Mouse (Mus musculus) embryonic facial prominence, embryonic 10.5 days (tissue): ENCODE measurements around the gene Aldh3b3. TPM values are rescaled to one million over a fixed set of nuclear protein-coding genes. Genes with fewer than 3 reads are reported as not detected.
A peak's percentile ranks its signal among the peaks of the same experiment; 100 is the strongest.

ENCODE experiments used
- DNase-seq: peaks from one replicate; pipeline ENCODE4 v3.0.0-alpha.2; 2017; ENCODE audit warnings: low spot score
- H3K27ac ChIP-seq: fragments of 300-500 bp; sonication (generic); replicated peaks from 2 replicates; pipeline ENCODE4 v1.5.1; 2016; ENCODE audit warnings: mild to moderate bottlenecking
- H3K27me3 ChIP-seq: fragments of 300-500 bp; sonication (generic); replicated peaks from 2 replicates; pipeline ENCODE4 v1.6.1; 2016; ENCODE audit warnings: low read depth, mild to moderate bottlenecking; ENCODE audit not compliant: poor library complexity, severe bottlenecking
- H3K36me3 ChIP-seq: fragments of 300-500 bp; sonication (generic); replicated peaks from 2 replicates; pipeline ENCODE4 v1.6.1; 2016; ENCODE audit warnings: mild to moderate bottlenecking, moderate library complexity
- H3K4me1 ChIP-seq: fragments of 300-500 bp; sonication (generic); 2 replicates; pipeline ENCODE4 v1.6.1; 2016
- H3K4me3 ChIP-seq: fragments of 300-500 bp; sonication (generic); 2 replicates; pipeline ENCODE4 v1.5.1; 2016; ENCODE audit warnings: mild to moderate bottlenecking, moderate library complexity
- H3K9me3 ChIP-seq: fragments of 300-500 bp; sonication (generic); 2 replicates; pipeline ENCODE4 v1.6.1; 2016; ENCODE audit warnings: mild to moderate bottlenecking
- WGBS: fragments of 180-500 bp; shearing (Covaris S2); methylation state at CpG from one replicate; pipeline ENCODE4 v1.1.7; 2016; 5-methylcytosine and 5-hydroxymethylcytosine counted together
- polyA plus RNA-seq: library from polyadenylated mRNA; unstranded; fragments of >200 nt; fragmentation: Nextera tagmentation; extraction: Ambion mirVana; gene quantifications from 2 replicates; pipeline ENCODE4 v1.2.1, GENCODE M21; 2016

Gene Aldh3b3
- polyA plus RNA-seq: not detected in 2 replicates

DNA sequence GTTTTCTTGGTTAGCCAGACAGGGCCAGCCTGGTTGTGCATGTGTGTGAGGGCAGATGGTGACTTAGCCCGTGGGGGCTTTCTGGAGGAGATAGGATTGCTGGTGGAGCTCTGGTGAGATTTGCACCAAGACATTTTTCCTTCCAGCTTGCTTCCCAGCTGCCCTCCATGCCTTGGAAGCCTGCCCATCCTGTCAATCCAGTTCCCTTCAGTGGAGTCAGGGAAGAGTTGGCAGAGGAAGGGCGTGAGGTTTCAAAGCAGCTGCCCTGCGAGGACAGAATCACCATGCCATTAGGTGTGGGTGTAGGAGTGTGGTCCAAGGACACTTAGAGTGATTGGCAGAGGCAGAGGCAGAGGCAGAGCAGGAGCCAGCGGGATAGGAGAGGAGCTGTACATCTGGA lies at the start of gene Aldh3b3:
Gene Aldh3b3 (plus strand): TSS at position 176 of the 400 bp plus-strand sequence.
- Histone ChIP-seq H3K27ac (no peak within 1 kb of the TSS), H3K36me3 (no peaks in the 10 kb centered on the region), H3K27me3 (no peaks in the 10 kb centered on the region), H3K9me3 (no peaks in the 10 kb centered on the region), H3K4me1 (0 out of 2 replicates have a peak, but pooled peaks cover 3% of the 10 kb centered on the region), H3K4me3 (no peak within 1 kb of the TSS)
- 80% methylated on average over 4 of the region's 4 CpGs for WGBS
- no peak for DNase-seq

DNA sequence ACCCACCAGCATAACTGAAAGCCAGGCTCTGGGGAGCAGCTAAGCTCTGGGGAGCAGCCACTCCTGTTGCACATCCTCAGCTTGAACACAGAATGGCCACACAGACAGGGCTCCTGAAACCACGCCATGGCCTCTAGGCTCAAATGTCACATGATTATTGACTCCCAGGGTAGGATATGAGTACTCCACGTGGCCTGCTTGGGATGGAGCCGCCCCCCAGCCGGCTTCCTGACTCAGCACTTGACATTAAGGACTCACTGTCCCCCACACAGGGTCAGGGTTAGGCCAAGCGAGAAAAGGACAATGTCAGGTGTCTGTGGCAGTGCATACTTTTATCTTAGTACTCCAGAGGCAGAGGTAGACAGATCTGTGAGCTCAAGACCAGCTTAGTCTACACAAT lies 48.2 kb upstream of the Aldh3b3 start:
- 76% methylated on average over 5 of the region's 5 CpGs for WGBS
- DNase-seq: no peak
- H3K36me3 ChIP-seq: peaks cover 41% of the 10 kb centered on the region
- no peak overlapping the region for H3K27ac ChIP-seq
- H3K4me1 ChIP-seq: peaks cover 54% of the 10 kb centered on the region
- no peak overlapping the region for H3K4me3 ChIP-seq
- H3K27me3 ChIP-seq: no peaks in the 10 kb centered on the region
- no peaks in the 10 kb centered on the region for H3K9me3 ChIP-seq

DNA sequence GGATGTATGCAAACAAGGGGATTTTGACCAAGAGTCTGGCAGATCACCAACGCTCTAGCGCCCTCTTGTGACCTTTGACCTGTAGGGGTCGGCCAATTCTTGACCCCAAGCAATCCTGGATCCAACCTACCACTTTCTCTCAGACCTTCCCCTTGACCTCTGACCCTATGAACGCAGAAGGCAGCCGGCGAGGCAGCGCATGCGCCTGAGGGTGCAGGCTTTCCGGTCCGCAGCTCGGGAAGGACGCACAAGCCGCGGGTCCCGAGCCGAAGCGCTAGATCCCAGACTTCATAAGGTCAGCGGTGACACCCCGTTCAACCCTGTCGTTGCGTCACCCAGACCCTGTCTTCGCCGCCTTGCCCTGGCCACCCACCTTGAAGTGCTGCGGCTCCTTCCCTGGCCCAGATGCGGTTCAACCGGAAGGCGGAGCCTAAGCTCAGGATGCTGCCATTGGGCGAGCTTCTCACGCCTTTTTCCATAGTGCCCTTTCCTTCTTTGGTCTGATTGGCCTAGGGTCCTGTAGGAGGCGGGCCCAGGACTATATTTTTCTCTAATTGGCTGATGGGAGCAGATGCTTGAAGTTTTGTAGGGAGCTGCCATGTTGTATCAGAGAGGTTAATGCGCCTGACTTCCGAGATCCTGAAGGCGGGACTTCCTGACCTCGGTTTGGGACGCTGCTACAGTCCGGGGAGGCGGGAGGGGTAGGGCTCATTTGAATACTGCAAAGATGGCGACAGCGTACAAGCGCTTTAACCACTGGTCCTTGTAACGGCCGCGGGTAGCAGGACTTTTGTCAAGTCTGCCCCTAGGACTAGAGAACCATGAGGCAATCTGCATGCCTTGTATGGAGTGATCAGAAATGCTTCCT lies 45.9 kb upstream of the Aldh3b3 start, which contains the start of gene Ndufs8:
Gene Ndufs8 (minus strand): TSS at position 438 of the 868 bp plus-strand sequence.
- Histone ChIP-seq H3K36me3 (peaks cover 41% of the 10 kb centered on the region), H3K9me3 (no peaks in the 10 kb centered on the region), H3K4me3 (peak within 1 kb of the TSS; percentile 77), H3K27ac (peak within 1 kb of the TSS; percentile 93), H3K27me3 (no peaks in the 10 kb centered on the region), H3K4me1 (peaks cover 30% of the 10 kb centered on the region)
- peak; percentile 94 for DNase-seq
- WGBS: under 1% methylated on average over 43 of the region's 43 CpGs

DNA sequence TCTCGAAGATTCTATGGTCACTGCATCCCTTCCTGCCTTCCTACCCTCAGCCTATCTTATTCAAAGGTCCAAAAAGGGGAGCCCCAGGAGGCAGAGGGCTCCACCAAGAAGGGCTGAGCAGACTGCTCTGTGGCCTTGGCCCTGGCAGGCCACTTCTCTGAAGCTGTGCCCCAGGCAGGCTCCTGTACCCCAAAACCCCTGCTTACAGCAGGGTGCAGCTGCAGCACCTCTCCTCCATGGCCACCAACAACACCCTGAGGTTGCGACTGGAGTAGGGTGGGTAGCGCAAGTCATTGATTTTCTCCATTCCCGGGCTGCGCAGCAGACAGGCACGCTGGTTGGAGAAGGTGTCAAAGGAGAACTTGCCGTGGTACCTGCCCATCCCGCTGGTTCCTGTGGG lies 44.8 kb upstream of the Aldh3b3 start:
- Histone ChIP-seq H3K4me3 (peak overlapping the region; percentile 77), H3K36me3 (peaks cover 30% of the 10 kb centered on the region), H3K9me3 (no peaks in the 10 kb centered on the region), H3K27me3 (no peaks in the 10 kb centered on the region), H3K27ac (peak overlapping the region; percentile 93), H3K4me1 (peaks cover 28% of the 10 kb centered on the region)
- 88% methylated on average over 8 of the region's 8 CpGs for WGBS
- no peak for DNase-seq

DNA sequence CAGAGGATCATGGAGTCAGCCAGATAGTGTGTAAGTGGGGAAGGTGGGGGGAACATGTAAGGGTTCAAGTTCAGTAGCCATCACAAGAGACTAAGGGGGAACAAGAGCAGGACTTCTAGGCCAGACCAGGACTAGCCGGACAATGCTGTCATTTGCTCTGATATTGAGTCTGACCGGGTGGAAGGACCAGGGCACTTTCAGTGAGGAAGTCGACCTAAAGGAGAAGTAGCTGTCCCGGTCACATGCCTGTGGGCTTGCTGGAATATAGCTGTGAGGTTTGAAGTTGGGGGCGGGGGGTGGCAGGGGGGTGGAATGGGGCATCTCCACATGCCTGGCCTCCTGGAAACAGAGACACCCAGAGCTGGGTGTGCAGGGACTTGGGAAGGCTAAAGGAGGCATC lies 43.9 kb upstream of the Aldh3b3 start:
- Histone ChIP-seq H3K27ac (no peak overlapping the region), H3K9me3 (no peaks in the 10 kb centered on the region), H3K36me3 (peaks cover 21% of the 10 kb centered on the region), H3K27me3 (no peaks in the 10 kb centered on the region), H3K4me3 (peak overlapping the region; percentile 3; the same call in 1 of the 2 replicates), H3K4me1 (peaks cover 33% of the 10 kb centered on the region)
- DNase-seq: no peak
- 86% methylated on average over 5 of the region's 5 CpGs for WGBS

DNA sequence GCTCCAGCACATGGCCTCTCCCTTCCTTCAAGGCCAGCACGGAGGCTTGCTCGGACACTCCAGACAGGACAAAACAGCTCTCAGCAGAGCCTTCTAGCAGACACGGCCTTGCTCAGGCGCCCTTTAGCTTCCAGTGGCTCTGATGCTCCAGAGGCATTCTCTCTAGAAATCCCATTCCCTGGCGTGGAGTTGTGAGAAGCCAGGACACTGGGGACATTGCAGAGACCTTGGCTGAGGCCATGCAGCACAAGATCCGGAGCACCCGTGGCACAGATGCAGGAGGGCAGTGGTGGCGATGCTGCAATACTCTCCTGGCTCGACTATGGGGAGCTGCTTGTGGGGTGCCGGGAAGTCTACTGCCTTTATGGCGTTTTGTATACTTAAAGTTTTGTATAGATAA lies 41.7 kb upstream of the Aldh3b3 start:
- no peak for DNase-seq
- no peaks in the 10 kb centered on the region for H3K27me3 ChIP-seq
- H3K36me3 ChIP-seq: no peaks in the 10 kb centered on the region
- no peak overlapping the region for H3K27ac ChIP-seq
- peaks cover 34% of the 10 kb centered on the region for H3K4me1 ChIP-seq
- no peaks in the 10 kb centered on the region for H3K9me3 ChIP-seq
- no peak overlapping the region for H3K4me3 ChIP-seq
- 82% methylated on average over 11 of the region's 11 CpGs for WGBS

DNA sequence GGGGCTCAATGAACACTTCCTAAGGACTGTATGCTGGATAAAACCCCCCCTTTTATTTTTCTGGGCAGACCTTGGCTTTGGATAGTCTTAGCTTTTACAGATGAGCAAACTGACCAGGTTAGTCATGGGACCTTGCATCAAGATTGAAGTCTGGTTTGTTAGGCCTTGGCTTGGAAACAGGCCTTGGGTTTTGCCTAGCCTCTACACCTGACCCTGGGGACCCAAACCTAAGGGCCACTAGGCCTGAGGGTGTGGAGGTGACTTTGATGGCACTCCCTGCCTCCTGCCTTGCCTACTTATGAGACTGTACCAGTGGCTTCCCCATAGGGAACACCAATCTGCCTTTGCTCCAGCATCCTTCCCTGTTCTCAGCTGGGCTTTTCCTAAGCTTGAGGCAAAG lies 38.5 kb upstream of the Aldh3b3 start:
- no peak for DNase-seq
- no peak overlapping the region for H3K27ac ChIP-seq
- H3K27me3 ChIP-seq: no peaks in the 10 kb centered on the region
- no peaks in the 10 kb centered on the region for H3K9me3 ChIP-seq
- no peak overlapping the region for H3K4me3 ChIP-seq
- no peaks in the 10 kb centered on the region for H3K36me3 ChIP-seq
- H3K4me1 ChIP-seq: peaks cover 31% of the 10 kb centered on the region

DNA sequence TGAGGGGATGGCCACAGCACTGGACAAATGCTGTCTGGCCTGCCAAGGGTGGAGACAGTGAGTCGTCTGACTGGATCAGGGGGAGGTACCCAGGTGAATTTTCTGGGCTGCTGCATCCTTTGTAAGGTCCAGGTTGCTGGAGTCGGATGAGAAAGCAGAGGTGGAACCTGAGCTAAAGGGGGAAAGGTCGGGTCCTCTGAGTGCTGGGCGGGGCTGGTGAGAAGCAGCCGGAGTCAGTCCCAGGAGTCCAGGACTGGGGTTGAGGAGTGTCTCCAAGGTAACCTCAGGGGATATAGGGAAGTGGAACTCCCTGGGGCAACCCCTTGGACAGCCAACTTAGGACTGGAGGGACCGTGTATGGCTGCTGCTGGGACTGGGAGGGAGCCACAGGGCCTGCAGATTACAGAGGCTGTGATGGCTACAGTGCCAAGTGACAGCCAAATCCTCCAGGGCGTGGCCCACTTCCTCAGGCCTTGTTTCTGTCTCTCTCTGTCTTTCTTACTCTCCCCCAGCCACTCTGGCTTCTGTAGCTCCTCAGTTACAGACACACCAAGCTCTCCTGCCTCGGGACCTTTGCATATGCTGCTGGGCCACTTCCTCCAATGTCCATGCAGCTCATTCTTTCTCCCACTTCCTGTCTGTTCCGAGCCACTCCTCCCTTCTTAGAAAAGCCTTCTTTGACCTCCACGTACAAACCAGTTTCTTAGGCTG lies 35.6 kb upstream of the Aldh3b3 start:
- no peak for DNase-seq
- H3K9me3 ChIP-seq: no peaks in the 10 kb centered on the region
- no peaks in the 10 kb centered on the region for H3K36me3 ChIP-seq
- H3K27me3 ChIP-seq: no peaks in the 10 kb centered on the region
- WGBS: 53% methylated on average over 10 of the region's 10 CpGs
- H3K4me1 ChIP-seq: peaks cover 35% of the 10 kb centered on the region
- H3K27ac ChIP-seq: peak overlapping the region; percentile 59
- no peak overlapping the region for H3K4me3 ChIP-seq

DNA sequence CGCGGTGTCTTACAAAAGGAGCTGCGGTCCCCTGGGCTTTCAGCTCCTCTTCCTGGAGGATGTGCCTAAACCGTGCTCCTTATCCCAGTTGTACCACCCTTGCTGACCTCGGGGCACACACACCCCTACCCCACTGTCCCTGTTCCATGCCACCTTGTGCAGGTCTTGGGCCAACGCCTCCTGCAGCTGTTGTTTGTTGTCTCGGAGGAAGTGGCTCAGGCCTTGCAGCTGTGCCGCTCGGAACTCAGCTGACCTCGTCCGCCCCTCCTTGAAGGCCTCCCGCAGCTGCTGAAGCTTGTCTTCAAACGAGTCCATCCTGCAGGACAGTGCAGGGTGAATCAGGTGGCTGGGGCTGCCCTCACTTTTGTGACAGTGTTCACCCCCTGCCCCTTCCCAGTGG lies 34.9 kb upstream of the Aldh3b3 start:
- Histone ChIP-seq H3K9me3 (no peaks in the 10 kb centered on the region), H3K4me1 (peaks cover 35% of the 10 kb centered on the region), H3K27me3 (no peaks in the 10 kb centered on the region), H3K4me3 (no peak overlapping the region), H3K36me3 (no peaks in the 10 kb centered on the region), H3K27ac (peak overlapping the region; percentile 59)
- 47% methylated on average over 13 of the region's 13 CpGs for WGBS
- no peak for DNase-seq

DNA sequence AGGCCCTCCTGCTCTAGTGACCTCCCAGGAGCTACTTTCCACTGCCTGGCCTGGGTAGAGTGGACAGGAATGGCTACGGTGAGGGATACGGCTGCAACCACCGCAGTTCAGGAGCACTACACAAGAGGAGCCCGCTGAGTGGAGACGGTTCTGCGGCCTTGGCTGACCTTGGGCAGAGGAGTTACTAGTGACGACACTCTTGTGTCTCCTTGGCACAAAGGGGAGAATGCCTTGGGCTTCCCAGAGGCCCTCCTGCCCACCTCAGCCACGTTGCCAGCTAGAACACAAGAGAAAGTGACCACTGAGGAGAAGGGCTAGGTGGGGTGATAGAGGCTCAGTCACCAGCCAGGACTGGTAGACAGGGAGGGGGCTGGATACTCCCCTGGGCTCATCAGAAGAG lies 34.3 kb upstream of the Aldh3b3 start:
- H3K4me1 ChIP-seq: peaks cover 39% of the 10 kb centered on the region
- no peak overlapping the region for H3K4me3 ChIP-seq
- H3K27me3 ChIP-seq: no peaks in the 10 kb centered on the region
- peak overlapping the region; percentile 59 for H3K27ac ChIP-seq
- H3K36me3 ChIP-seq: no peaks in the 10 kb centered on the region
- H3K9me3 ChIP-seq: no peaks in the 10 kb centered on the region
- DNase-seq: no peak
- whole genome bisulfite sequencing: 89% methylated on average over 8 of the region's 8 CpGs

DNA sequence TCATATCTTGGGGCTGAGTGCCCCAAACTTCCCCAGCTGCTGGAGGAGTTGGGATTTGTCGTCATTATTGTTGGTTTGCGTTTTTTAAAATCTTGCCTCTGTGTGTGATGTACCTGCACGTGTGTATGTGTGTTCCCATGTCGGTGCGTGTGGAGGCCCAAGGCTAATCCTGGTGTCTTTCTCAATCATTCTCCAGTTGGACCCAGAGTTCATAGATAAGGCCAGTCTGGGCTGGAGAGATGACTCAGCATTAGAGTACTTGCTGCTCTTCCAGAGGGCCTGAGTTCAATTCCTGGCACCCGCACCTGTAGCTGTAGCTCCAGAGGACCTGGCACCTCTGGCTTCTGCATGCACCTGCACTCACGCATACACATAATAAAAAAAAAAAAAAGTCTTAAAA lies 33.6 kb upstream of the Aldh3b3 start:
- H3K4me1 ChIP-seq: peaks cover 39% of the 10 kb centered on the region
- H3K9me3 ChIP-seq: no peaks in the 10 kb centered on the region
- H3K27ac ChIP-seq: no peak overlapping the region
- WGBS: 93% methylated on average over 7 of the region's 7 CpGs
- no peak for DNase-seq
- no peaks in the 10 kb centered on the region for H3K36me3 ChIP-seq
- H3K4me3 ChIP-seq: no peak overlapping the region
- no peaks in the 10 kb centered on the region for H3K27me3 ChIP-seq

DNA sequence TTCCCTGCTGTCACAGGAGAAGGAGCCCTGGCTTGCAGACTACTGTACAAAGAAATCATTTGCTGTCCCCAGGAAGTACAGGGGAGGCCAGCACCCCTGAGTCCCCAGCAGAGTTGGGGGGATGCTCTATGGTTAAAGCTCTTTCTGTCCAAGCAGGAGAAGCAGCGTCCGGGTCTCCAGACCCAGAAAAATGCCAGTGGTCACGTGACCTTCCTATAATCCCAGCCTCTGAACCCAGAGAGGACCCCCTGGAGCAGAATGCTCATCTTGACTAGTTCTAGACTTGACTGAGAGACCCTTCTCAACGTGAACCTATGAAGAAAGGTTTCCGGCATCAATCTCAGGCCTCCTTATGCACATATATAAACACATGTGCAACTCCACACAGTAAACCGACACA lies 32.6 kb upstream of the Aldh3b3 start:
- Histone ChIP-seq H3K9me3 (no peaks in the 10 kb centered on the region), H3K4me1 (peaks cover 42% of the 10 kb centered on the region), H3K27me3 (0 out of 2 replicates have a peak, but pooled peaks cover 4% of the 10 kb centered on the region), H3K27ac (no peak overlapping the region), H3K4me3 (no peak overlapping the region), H3K36me3 (no peaks in the 10 kb centered on the region)
- WGBS: 78% methylated on average over 6 of the region's 6 CpGs
- no peak for DNase-seq

DNA sequence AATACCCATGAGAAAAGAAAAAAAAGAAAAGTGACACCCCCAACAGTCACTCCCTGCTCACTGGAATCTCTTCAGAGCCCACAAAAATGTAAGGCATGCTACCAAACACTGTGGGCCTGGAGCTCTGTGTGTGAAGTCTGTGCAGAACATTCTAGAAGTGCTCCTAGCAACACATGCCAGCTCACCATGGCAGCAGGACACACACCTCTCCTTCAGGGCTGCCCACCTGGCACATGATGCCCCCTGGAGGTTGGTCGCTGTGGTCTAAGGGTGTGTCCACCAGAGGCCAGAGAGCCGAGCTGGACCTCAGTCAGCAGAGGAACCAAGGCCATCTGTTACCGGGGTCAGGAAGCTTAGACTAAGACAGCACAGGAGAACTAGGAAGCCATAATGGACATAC lies 32.2 kb upstream of the Aldh3b3 start:
- WGBS: 77% methylated on average over 3 of the region's 3 CpGs
- H3K27me3 ChIP-seq: 0 out of 2 replicates have a peak, but pooled peaks cover 4% of the 10 kb centered on the region
- no peaks in the 10 kb centered on the region for H3K9me3 ChIP-seq
- H3K4me3 ChIP-seq: no peak overlapping the region
- H3K27ac ChIP-seq: no peak overlapping the region
- no peaks in the 10 kb centered on the region for H3K36me3 ChIP-seq
- peaks cover 42% of the 10 kb centered on the region for H3K4me1 ChIP-seq
- DNase-seq: no peak
